Mouse (Mus musculus) lung, embryonic 16.5 days (tissue): ENCODE results near the gene Ddx39b. TPM values are rescaled to one million over a fixed set of nuclear protein-coding genes. Genes with fewer than 3 reads are reported as not detected.

ENCODE experiments used
- ATAC-seq: fragments of 200-750 bp; cut with Nextera tagmentation; 2 replicates; pipeline ENCODE4 v1.8.0; 2017; ENCODE audit warnings: low read depth, mild to moderate bottlenecking, moderate library complexity
- H3K27ac ChIP-seq: fragments of 300-500 bp; sonication (generic); 2 replicates; pipeline ENCODE4 v1.5.1; 2014; ENCODE audit warnings: mild to moderate bottlenecking, control low read depth, low read length
- H3K27me3 ChIP-seq: fragments of 300-500 bp; sonication (generic); 2 replicates; pipeline ENCODE4 v1.6.1; 2014; ENCODE audit warnings: low read depth, low read length, mixed read lengths; ENCODE audit not compliant: control insufficient read depth, insufficient read depth
- H3K36me3 ChIP-seq: fragments of 300-500 bp; sonication (generic); 2 replicates; pipeline ENCODE4 v1.6.1; 2014; ENCODE audit warnings: low read length; ENCODE audit not compliant: control insufficient read depth, insufficient read depth
- H3K4me1 ChIP-seq: fragments of 300-500 bp; sonication (generic); replicated peaks from 2 replicates; pipeline ENCODE4 v1.6.1; 2014; ENCODE audit warnings: low read length, mixed read lengths; ENCODE audit not compliant: control insufficient read depth, insufficient read depth
- H3K4me2 ChIP-seq: fragments of 300-500 bp; sonication (generic); 2 replicates; pipeline ENCODE4 v1.6.1; 2014; ENCODE audit warnings: low read depth, low read length, control low read depth
- H3K4me3 ChIP-seq: fragments of 300-500 bp; sonication (generic); 2 replicates; pipeline ENCODE4 v1.5.1; 2014; ENCODE audit warnings: mild to moderate bottlenecking, low read length, control low read depth
- H3K9ac ChIP-seq: fragments of 300-500 bp; sonication (generic); 2 replicates; pipeline ENCODE4 v1.6.1; 2014; ENCODE audit warnings: low read length, control low read depth
- H3K9me3 ChIP-seq: fragments of 300-500 bp; sonication (generic); 2 replicates; pipeline ENCODE4 v1.6.1; 2016; ENCODE audit warnings: low read length; ENCODE audit not compliant: control insufficient read depth
- WGBS: fragments of 180-500 bp; shearing (Covaris S2); extraction: QIAGEN DNeasy Blood & Tissue Kit; methylation state at CpG from one replicate; pipeline ENCODE4 v1.1.7; 2014; 5-methylcytosine and 5-hydroxymethylcytosine counted together
- polyA plus RNA-seq: library from polyadenylated mRNA; unstranded; fragments of >200 nt; fragmentation: Nextera tagmentation; extraction: Ambion mirVana; gene quantifications from 2 replicates; pipeline ENCODE4 v1.2.1, GENCODE M21; 2015

Gene Ddx39b
- polyA plus RNA-seq, 1 experiment from 2014 or later: 448 TPM

- Histone ChIP-seq H3K36me3 (peaks cover 16% of the 10 kb centered on the region), H3K27ac (no peak overlapping the region), H3K9me3 (no peaks in the 10 kb centered on the region), H3K4me2 (no peak overlapping the region), H3K9ac (0 out of 2 replicates have a peak overlapping the region, but pooled peaks have one; percentile 4), H3K4me3 (no peak overlapping the region), H3K27me3 (no peaks in the 10 kb centered on the region), H3K4me1 (peaks cover 29% of the 10 kb centered on the region)
- ATAC-seq: no peak
- 68% methylated on average over 5 of the region's 5 CpGs for WGBS
Observed at GRCm38 (mm10) chr17:35239700-35240099, 1.8 kb upstream of the Ddx39b start.

GRCm38 (mm10) chr17:35240384-35241304, 902 bp upstream of the Ddx39b start:
- H3K27ac ChIP-seq: peak overlapping the region; percentile 98
- peak overlapping the region; percentile 99 for H3K9ac ChIP-seq
- peaks cover 36% of the 10 kb centered on the region for H3K4me1 ChIP-seq
- peak overlapping the region; percentile 71 for H3K4me2 ChIP-seq
- peak; percentile 1; the same call in 1 of the 2 replicates for ATAC-seq
- no peaks in the 10 kb centered on the region for H3K9me3 ChIP-seq
- WGBS: 24% methylated on average over 12 of the region's 12 CpGs
- peak overlapping the region; percentile 88 for H3K4me3 ChIP-seq
- peaks cover 21% of the 10 kb centered on the region for H3K36me3 ChIP-seq
- no peaks in the 10 kb centered on the region for H3K27me3 ChIP-seq

DNA sequence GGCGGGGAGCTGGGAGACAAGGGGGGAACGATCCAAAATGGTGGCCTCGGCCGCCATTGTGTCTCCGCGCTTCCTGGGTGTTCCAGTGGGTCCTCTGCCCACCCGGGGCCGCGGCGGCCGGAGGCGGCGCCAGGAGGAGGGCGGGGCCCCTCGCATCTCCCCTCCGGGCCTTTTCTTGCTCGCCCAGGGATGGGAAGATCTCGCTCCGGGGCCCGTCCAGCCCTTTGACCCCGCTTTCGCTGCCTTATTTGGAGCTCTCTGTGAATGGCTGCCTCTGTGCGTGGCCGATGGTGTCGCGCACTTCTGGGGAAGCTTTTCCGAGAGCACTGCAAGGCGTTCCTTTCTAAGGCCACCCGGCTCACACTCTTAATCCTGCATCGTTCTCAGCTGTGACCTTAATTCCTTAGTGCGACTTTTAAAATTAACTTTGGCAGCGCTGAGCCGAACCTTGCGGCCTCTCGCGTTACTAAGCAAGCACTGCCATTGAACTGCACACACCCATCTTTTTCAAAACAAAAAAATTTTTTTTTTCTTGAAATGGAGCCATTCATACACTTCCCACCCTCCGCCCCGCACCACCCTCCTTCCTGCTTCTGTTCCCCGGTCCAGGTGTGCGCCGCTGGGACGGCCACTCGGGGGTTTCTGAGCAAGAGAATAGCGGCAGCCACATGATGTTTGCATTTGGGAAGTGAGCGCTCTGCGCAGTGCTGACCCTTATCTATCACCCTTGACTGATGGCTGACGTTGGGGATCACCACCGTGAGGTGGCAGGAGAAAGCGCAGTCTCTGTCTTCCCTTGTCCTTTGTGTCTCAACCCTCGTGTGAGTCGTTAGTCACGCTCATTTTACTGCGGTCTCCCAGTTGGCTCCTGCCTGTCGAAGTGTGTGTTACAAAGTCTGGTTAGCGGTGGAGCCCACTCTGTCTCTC, 732 bp downstream of the Ddx39b start:
- peak; percentile 53 for ATAC-seq
- Histone ChIP-seq H3K36me3 (peaks cover 36% of the 10 kb centered on the region), H3K27me3 (no peaks in the 10 kb centered on the region), H3K27ac (peak overlapping the region; percentile 98), H3K9me3 (no peaks in the 10 kb centered on the region), H3K9ac (peak overlapping the region; percentile 99), H3K4me3 (peak overlapping the region; percentile 88), H3K4me2 (peak overlapping the region; percentile 89), H3K4me1 (peaks cover 32% of the 10 kb centered on the region)
- under 1% methylated on average over 55 of the region's 55 CpGs for WGBS

GRCm38 (mm10) chr17:35243086-35243485, 1.5 kb downstream of the Ddx39b start:
- peaks cover 32% of the 10 kb centered on the region for H3K4me1 ChIP-seq
- peak overlapping the region; percentile 98 for H3K27ac ChIP-seq
- no peaks in the 10 kb centered on the region for H3K9me3 ChIP-seq
- H3K27me3 ChIP-seq: no peaks in the 10 kb centered on the region
- peak overlapping the region; percentile 89 for H3K4me2 ChIP-seq
- no peak for ATAC-seq
- peaks cover 42% of the 10 kb centered on the region for H3K36me3 ChIP-seq
- peak overlapping the region; percentile 99 for H3K9ac ChIP-seq
- peak overlapping the region; percentile 88 for H3K4me3 ChIP-seq
- WGBS: under 1% methylated on average over 16 of the region's 16 CpGs

DNA sequence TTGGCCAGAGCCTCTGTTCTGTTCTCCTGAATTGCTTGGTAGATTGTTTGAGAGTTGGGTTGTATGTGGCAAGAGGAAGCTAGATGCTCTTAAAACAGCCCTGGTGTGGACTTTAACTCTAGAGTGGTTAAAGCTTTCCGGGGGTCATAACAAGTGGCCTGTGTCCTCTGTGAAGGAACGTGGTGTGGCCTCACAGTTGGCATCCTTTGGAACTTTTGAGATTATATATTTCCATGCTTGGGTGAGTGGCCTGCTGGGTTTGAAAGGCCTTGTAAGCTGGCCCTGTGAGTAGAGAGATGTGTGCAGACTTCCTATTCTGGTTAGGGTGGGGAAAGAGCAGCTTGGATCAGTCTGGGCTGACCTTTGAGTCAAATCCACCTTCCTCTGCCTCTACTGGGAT, 3.5 kb downstream of the Ddx39b start:
- Histone ChIP-seq H3K4me3 (no peak overlapping the region), H3K36me3 (peaks cover 61% of the 10 kb centered on the region), H3K27ac (no peak overlapping the region), H3K4me2 (peak overlapping the region; percentile 89; the same call in 1 of the 2 replicates), H3K9me3 (no peaks in the 10 kb centered on the region), H3K9ac (no peak overlapping the region), H3K4me1 (peaks cover 32% of the 10 kb centered on the region), H3K27me3 (no peaks in the 10 kb centered on the region)
- no peak for ATAC-seq
- 47% methylated on average over 2 of the region's 2 CpGs for WGBS

DNA sequence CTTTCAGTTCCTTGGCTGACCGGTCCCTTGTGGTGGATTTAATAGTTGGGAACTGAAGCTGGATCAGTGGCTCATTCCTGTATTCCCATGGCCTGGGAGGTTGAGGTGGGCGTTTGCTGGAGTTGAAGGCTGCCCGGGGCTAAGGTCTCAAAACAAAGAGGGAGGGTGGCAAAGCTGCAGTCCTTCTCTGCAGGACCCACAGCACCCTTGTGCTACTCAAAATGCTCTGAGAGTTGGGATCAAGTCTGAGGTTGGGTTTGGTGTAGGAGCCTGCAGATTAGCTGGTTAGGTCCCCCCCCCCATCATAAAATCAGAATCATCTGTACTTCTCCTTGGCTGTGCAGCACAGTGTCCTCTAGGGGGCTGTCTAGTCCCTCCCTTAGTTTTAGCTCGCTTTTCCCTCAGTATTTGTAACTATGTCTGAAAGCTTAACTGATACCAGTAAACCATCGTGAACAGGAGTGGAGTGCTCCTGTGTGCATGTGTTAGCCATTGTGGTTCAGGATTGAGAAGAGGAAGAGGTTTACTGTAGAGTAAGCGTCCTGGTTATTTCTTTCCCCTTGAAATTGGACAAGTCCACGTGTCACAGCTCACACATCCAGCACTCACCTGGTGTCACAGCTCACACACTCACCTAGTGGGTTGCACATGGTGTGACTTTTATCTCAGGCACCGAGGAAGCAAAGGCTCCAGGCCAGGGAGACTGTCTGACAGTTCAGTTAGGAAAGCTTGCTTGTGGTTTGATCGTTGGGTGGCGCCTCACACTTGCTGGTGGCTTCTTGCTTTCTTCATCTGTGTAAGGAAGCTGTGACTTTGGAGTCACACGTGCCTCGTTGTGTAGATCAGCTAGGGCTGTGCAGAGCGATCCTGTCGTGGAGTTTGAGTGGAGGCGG, 4.4 kb downstream of the Ddx39b start:
- Histone ChIP-seq H3K9me3 (no peaks in the 10 kb centered on the region), H3K4me2 (no peak overlapping the region), H3K4me1 (peaks cover 23% of the 10 kb centered on the region), H3K36me3 (peaks cover 71% of the 10 kb centered on the region), H3K27me3 (no peaks in the 10 kb centered on the region), H3K4me3 (no peak overlapping the region), H3K9ac (no peak overlapping the region), H3K27ac (no peak overlapping the region)
- WGBS: 67% methylated on average over 15 of the region's 15 CpGs
- ATAC-seq: no peak

DNA sequence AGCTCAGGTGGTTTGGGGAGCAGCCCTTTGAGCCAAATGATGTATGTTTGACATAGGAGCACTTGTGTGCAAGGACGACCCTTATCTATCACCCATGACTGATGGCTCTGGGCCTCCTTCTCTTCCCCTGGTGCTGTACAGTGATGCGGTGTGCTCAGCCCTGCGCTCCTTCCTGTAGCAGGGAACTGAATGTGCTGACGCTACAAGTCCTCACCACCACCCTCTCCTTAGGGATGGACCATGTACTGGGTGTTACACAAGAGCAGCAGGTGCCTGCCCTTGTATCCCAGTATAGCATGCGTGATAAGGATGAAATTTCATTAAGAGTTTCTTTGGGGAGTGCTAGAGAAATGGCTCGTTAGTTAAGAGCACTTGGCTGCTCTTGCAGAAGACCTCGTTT, 5.6 kb downstream of the Ddx39b start:
- H3K4me1 ChIP-seq: peaks cover 23% of the 10 kb centered on the region
- H3K4me2 ChIP-seq: no peak overlapping the region
- no peak for ATAC-seq
- H3K9ac ChIP-seq: no peak overlapping the region
- 75% methylated on average over 7 of the region's 7 CpGs for WGBS
- H3K4me3 ChIP-seq: no peak overlapping the region
- H3K27ac ChIP-seq: no peak overlapping the region
- H3K27me3 ChIP-seq: no peaks in the 10 kb centered on the region
- peaks cover 80% of the 10 kb centered on the region for H3K36me3 ChIP-seq
- H3K9me3 ChIP-seq: no peaks in the 10 kb centered on the region

GRCm38 (mm10) chr17:35248986-35249385, 7.4 kb downstream of the Ddx39b start:
- Histone ChIP-seq H3K4me2 (no peak overlapping the region), H3K9ac (no peak overlapping the region), H3K4me3 (no peak overlapping the region), H3K36me3 (peaks cover 88% of the 10 kb centered on the region), H3K27ac (no peak overlapping the region), H3K4me1 (peaks cover 14% of the 10 kb centered on the region), H3K27me3 (no peaks in the 10 kb centered on the region), H3K9me3 (no peaks in the 10 kb centered on the region)
- no peak for ATAC-seq
- WGBS: 74% methylated on average over 14 of the region's 14 CpGs
